Mouse (Mus musculus) kidney, adult 2 months (tissue): ENCODE measurements around the gene Rufy1.
A peak's percentile ranks its signal among the peaks of the same experiment; 100 is the strongest.

Experiments
- CTCF ChIP-seq: fragments of 200-500 bp; conservative IDR thresholded peaks from 2 replicates; pipeline ENCODE4 v1.5.1; 2011; ENCODE audit warnings: low read depth, mild to moderate bottlenecking, control low read depth, low read length, moderate library complexity, mixed read lengths; ENCODE audit not compliant: insufficient read depth, insufficient read length
- POLR2A ChIP-seq: fragments of 200-500 bp; IDR thresholded peaks from one replicate; pipeline ENCODE4 v1.6.1; 2011; ENCODE audit warnings: low read depth, low read length, control low read depth

DNA sequence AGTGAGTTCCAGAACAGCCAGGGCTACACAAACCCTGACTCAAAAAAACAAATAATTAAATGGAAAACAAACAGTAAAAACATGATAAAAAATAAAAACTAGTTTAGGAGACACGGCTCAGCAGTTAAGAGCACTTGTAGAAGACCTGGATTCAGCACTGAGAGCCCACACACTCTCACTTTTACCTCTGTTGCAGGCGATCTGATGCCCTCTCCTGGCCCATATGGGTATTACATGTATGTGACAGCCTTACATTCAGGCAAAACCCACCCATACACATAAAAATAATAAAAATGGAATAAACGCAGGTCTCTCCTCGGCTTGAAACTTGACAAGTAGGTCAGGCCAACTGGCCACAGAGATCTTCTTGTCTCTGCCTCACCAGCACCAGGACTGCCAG lies 66.4 kb downstream of the Rufy1 start:
- no peak for TF ChIP-seq POLR2A
- TF ChIP-seq CTCF, result peak; percentile 87
